Mouse (Mus musculus): Measurements from ENCODE around the gene Pmm2.

The Pmm2 gene

GRCm38 (mm10) chr16:8637217-8638051 lies at the start of gene Pmm2, which contains the start of gene Tmem186:
Gene Pmm2 (plus strand): TSS chr16:8637674.
Gene Tmem186 (minus strand): TSS chr16:8637712.
- DNase-seq (ENCODE audit: low read depth, low spot score): peak; percentile 90

DNA sequence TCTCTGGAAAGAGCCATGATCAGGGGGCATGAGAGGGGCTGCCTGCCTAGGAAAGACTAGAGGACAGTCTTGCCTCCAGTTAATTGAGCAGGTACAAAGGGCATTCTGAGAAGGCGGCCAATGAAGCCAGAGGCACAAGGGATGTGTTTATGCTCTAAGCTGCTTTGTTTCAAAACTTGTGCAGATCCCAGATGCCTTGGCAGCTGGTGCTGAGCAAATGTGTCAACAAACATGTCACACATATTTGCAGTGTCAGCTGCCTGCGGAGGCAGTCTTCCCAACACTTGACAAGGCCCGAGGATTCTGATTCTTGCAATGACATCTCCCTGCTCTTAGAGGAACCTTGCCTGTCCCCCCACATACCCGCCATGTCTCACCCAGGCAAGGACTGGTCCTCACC lies 42.1 kb upstream of the Pmm2 start:
- no peak for DNase-seq (ENCODE audit: low read depth, low spot score)

DNA sequence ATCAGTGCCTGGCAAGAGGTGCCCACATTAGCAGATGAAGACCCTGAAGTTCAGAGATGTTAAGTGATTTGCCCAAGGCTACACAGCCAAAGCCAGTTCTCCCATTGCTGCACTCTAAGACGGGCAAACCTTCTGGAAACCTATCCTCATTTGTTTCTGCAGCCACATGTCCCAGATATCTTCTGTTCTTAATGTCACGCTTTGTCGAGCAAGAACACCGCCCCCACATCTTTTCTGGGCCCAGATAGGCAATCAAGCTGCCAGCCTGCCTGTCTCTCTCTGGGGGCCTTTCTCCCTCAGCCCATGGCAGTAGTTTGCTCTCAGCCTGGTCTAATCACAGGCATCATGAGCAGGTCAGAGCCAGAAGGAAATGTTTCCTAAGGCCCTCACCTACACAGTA lies 41.1 kb upstream of the Pmm2 start:
- no peak for DNase-seq (ENCODE audit: low read depth, low spot score)

GRCm38 (mm10) chr16:8597516-8597915 lies 40.0 kb upstream of the Pmm2 start:
- no peak for DNase-seq (ENCODE audit: low read depth, low spot score)

GRCm38 (mm10) chr16:8603789-8604188 lies 33.7 kb upstream of the Pmm2 start:
- no peak for DNase-seq (ENCODE audit: low read depth, low spot score)

DNA sequence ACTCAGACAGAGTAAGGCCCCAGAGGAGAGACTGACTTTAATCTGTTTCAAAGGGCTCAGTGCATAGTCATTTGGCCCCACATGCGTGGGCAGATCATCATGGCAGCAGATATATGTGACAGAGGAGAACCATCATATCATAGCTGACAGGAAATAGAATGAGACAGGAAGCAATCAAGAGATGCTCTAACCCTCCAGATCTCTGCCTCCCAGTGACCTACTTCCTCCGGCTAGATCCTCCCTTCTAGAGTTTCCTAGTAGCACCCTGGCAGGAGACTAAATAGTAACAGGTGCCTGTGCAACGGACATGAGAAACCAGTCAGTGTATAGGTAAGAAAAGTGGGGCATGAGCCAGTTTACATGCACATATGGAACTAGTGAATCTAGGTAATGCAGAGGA lies 27.1 kb upstream of the Pmm2 start:
- peak; percentile 38 for DNase-seq (ENCODE audit: low read depth, low spot score)

DNA sequence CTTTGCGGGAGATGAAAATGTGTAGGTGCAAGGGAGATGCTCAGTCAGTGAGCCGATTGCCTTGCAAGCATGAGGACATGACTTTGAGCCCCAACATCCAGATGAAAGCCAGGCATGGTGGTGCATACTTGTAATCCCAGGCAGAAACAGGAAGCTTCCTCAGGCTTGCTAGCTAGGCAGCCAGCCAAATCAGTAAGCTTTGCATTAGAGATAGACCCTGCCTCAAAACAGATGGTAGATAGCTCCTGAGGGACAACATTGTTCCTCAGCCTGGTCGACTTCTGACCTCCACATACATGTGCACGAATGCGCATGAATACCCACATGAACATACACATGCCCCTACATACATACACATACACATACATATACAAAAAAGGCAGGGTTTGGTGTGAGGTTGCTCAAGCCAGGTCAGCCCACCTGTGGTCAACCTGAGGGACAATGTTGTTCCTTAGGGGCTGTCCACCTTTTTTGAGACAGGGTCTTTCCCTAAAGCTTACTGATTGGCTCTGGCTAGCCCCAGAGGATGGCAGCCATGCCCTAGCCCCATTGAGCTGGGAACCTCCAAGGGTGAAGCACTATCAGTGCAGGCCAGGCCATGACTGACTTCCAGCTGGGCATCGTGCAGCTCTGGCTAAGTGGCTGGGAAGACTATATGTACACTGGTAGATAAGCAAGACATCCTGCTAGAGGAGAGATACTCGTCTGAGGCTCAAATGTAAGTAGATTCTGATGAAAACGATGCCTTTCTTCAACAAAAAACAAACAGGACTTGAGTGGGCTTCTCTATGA lies 25.1 kb upstream of the Pmm2 start:
- DNase-seq (ENCODE audit: low read depth, low spot score): no peak

DNA sequence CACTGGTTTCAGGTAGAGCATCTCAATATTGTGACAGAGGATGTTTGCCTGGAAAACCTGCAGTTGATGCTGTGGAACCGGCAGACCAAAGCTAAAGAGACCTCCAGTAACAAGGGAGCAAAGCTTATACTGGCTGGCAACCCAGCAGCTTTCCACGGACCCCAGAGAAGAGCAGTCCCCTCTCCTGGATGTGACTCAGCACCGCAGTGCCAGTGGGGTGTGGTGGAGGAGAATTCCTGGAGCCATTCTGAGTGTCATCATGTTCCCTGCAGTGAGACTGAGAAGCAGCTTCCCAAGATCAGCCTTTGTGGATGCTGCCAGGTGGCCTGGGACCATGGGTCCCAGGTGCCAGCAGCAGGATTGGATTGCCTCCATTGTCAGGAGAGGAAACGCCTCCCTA lies 24.4 kb upstream of the Pmm2 start:
- DNase-seq (ENCODE audit: low read depth, low spot score): no peak

DNA sequence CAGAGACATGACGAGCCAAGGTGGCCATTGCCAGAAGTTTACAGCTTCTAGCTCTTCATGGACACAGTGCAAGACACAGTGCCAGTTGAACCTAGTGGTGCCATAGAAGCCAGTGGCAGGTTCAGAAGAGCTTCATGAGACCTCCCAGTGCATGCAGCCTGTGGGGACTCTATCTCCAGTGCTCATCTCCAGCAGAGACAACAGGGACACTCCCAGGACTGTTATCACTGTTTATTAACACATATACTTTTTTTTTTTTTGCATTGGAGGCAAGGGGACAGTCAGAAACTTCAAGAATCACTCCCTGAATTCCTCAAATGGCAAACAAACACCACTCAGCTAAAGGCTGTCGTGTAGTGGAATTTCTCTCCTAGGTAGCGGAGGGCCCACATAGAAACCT lies 24.0 kb upstream of the Pmm2 start:
- DNase-seq (ENCODE audit: low read depth, low spot score): no peak

GRCm38 (mm10) chr16:8619659-8620314 lies 17.7 kb upstream of the Pmm2 start:
- DNase-seq (ENCODE audit: low read depth, low spot score): no peak

DNA sequence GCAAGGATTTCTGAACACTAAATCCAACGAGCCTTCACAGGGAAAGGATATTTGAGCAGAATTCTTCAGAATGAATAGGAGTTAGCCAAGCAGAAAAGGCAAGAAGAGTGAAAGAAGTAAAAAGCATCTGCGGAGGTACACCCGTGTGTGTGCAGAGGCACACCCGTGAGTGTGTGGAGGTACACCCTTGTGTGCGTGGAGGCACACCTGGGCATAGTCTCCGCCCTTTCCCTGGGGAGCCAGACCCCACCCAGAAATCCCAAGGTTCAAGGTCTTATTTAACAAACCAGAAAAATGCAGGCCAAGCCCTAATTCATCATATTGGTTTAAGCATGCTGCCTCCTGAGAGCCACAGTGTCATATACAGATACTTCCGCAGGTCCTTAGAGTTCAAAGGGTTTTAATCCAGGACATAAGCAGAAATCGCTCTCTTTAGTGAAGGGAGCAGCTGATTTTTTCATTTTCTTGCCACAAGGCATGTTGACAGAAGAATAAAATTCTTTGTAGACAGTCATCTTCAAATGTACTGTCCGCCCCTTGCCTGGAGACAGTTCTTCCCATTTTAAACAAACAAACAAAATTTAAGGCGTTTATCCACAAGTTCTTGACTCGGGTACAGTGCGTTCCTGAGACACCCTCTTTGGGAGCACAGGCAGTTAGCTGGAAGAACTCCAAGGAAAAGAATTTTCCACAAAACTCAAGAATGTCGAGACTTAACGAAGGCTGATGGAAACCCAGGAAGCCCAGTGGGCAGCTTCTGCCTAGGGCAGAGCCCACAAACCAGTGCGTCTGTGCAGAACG lies 17.0 kb upstream of the Pmm2 start:
- DNase-seq (ENCODE audit: low read depth, low spot score): no peak

- no peak for DNase-seq (ENCODE audit: low read depth, low spot score)
These were observed 7.1 kb upstream of the Pmm2 start for GRCm38 (mm10) chr16:8630419-8630818.

GRCm38 (mm10) chr16:8631428-8631827 lies 6.0 kb upstream of the Pmm2 start:
- no peak for DNase-seq (ENCODE audit: low read depth, low spot score)

GRCm38 (mm10) chr16:8636867-8637216 lies 632 bp upstream of the Pmm2 start:
- DNase-seq (ENCODE audit: low read depth, low spot score): no peak

DNA sequence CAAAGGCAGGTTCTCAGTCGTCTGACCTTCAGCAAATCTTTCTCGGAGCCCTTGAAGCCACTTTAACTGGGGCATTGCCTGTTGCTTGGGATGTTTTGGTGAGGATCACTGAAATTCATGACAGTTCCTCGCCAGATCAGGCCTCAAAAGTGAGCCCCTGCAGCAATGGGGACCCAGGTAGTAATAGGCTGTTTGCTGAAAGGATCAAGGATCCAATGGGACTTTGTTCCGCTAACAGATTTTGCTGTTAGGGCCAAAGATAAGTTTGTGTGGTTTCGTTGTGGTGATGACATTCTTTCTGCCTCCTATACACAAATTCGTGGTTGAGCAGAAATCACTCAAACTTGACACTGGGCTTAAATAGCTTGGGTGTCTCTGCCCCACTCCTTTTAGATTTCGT lies 657 bp downstream of the Pmm2 start:
- DNase-seq (ENCODE audit: low read depth, low spot score): no peak

DNA sequence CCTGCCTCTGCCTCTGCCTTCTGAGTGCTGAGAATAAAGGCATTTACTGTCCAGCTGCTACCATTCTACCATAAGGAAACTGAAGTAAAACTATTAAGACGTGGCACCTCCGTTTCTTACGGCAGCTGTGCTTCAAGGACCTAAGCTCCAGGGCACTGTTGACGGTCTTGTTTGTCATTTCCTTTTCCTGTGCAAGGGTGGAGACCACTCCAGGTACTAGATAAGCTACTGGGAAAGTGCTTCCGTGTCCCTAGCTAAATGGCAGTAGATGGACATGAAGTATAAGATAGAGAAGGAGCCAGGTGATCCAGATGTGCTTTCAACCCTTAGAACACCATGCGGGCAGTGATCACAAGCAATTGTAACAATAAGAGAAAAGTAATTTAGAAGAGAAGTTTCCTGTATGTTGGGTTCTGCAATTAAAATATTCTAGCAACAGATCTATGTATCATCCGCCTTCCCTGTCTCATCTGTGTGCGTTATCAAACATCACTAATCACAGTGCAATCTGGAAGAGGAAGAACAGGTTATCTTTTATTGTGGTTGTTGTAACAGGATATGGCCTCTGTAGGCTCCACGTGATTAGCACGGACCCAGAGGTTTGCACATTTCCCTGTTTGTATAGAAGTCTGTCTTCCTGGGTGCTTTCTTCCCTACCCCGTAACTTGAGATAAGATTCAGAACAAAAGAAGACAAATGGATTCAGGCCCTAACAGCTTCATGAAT lies 2.2 kb downstream of the Pmm2 start:
- DNase-seq (ENCODE audit: low read depth, low spot score): peak; percentile 49

DNA sequence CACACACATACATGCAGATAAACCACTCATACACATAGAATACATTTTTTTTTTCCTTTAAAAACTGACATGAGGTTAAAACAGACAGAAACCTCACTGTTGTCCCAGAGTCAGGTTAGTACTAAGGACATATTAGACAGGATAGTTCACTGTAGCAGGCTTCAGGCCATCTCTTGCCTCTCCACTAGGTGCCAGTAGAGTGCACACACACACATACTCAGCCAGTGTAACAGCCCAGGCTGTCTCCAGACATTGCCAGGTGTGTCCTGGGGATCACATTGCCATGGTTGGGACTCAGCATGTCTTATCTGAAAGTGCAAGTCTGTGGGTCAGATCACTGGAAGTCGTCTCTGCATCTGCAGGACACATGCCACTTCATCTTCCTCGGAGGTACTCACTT lies 6.4 kb downstream of the Pmm2 start:
- peak; percentile 74 for DNase-seq (ENCODE audit: low read depth, low spot score)

- DNase-seq (ENCODE audit: low read depth, low spot score): no peak
These were observed 8.1 kb downstream of the Pmm2 start for GRCm38 (mm10) chr16:8645546-8645945.

GRCm38 (mm10) chr16:8650007-8650406 lies 12.5 kb downstream of the Pmm2 start:
- no peak for DNase-seq (ENCODE audit: low read depth, low spot score)

GRCm38 (mm10) chr16:8655108-8655507 lies 17.6 kb downstream of the Pmm2 start:
- no peak for DNase-seq (ENCODE audit: low read depth, low spot score)

GRCm38 (mm10) chr16:8655599-8655998 lies 18.1 kb downstream of the Pmm2 start:
- DNase-seq (ENCODE audit: low read depth, low spot score): peak; percentile 20
